Mouse (Mus musculus) embryonic fibroblast, embryonic 13.5 days (primary cell): ENCODE measurements around the gene 4430402I18Rik.

Experiments
- CTCF ChIP-seq: IDR thresholded peaks from 2 replicates; pipeline ENCODE4 v1.5.1; 2011; ENCODE audit warnings: mild to moderate bottlenecking, control low read depth, low read length, moderate library complexity, borderline replicate concordance; ENCODE audit not compliant: insufficient read depth
- POLR2A ChIP-seq: IDR thresholded peaks from 2 replicates; pipeline ENCODE4 v1.6.1; 2011; ENCODE audit warnings: low read depth, mild to moderate bottlenecking, control low read depth, low read length, moderate library complexity

GRCm38 (mm10) chr19:28852001-28852400 lies 115.6 kb downstream of the 4430402I18Rik start:
- no peak for TF ChIP-seq CTCF
- no peak for TF ChIP-seq POLR2A
